9 mouse cellular contexts compared by ENCODE assay signal in genomic region chr12:104851711-104852508, GRCm38 (mm10). TPM values are rescaled to one million over a fixed set of nuclear protein-coding genes. Genes with fewer than 3 reads are reported as not detected.
DNase-seq lines count a peak whose midpoint lies in the region; ATAC-seq and TF ChIP-seq lines count a peak whose summit lies in the region.
"Had no signal": no experiment of that assay in that cellular context is flagged by ENCODE, and none has a peak within 500 bp of the region (broad histone marks: within the 10 kb centered on the region; RNA-seq: fewer than 3 reads in every experiment).

No protein-coding gene starts in this region.

- no peak for TF ChIP-seq CTCF in kidney, adult 2 months (conservative IDR thresholded peaks at IDR 0.05; ENCODE audit: insufficient read depth, insufficient read length, low read depth, low read length)

- ATAC-seq in liver, embryonic 16.5 days (ENCODE audit: low read depth): peak; percentile 71

- DNase-seq in layer of hippocampus, adult 11-12 months (ENCODE audit: low spot score): peak; percentile 66
- no peak for DNase-seq in layer of hippocampus, postnatal 25 days (ENCODE audit: extremely low spot score in 1 of 2, low spot score in 1 of 2)
- peak; percentile 88 for DNase-seq in embryo, embryonic 11 days
- peak; percentile 85 for DNase-seq in heart, embryonic 10.5 days (ENCODE audit: low spot score)
- DNase-seq in kidney, adult 2 months: peak; percentile 71
- peak; percentile 59 for DNase-seq in ovary, postnatal 14 days (ENCODE audit: low spot score)
- no peak for DNase-seq in adipocyte (ENCODE audit: low spot score)

- no peaks in the 10 kb centered on the region for H3K9me3 ChIP-seq in heart, embryonic 10.5 days
- no peaks in the 10 kb centered on the region for H3K9me3 ChIP-seq in liver, embryonic 16.5 days (replicated peaks; ENCODE audit: control insufficient read depth, low read length)

- no peak for TF ChIP-seq POLR2A in kidney, adult 2 months (IDR thresholded peaks at IDR 0.05; ENCODE audit: low read depth, low read length)

- 0 out of 2 replicates have a peak overlapping the region, but pooled peaks have one; percentile 10 for H3K4me2 ChIP-seq in liver, embryonic 16.5 days (ENCODE audit: low read depth, low read length)

- H3K4me1 ChIP-seq in heart, embryonic 10.5 days: peaks cover 15% of the 10 kb centered on the region
- peaks cover 36% of the 10 kb centered on the region for H3K4me1 ChIP-seq in kidney, adult 2 months (ENCODE audit: control insufficient read depth, insufficient read depth, low read length)
- no peaks in the 10 kb centered on the region; the same call in none of the 2 replicates for H3K4me1 ChIP-seq in liver, embryonic 16.5 days (ENCODE audit: control insufficient read depth, low read depth, low read length)

- peak overlapping the region; percentile 41 for H3K4me3 ChIP-seq in heart, embryonic 10.5 days
- no peak overlapping the region for H3K4me3 ChIP-seq in kidney, adult 2 months (ENCODE audit: insufficient read depth, low read depth, low read length)
- H3K4me3 ChIP-seq in liver, embryonic 16.5 days (ENCODE audit: low read depth, low read length): no peak overlapping the region

- H3K9ac ChIP-seq in liver, embryonic 16.5 days (ENCODE audit: low read depth, low read length): no peak overlapping the region

- no peaks in the 10 kb centered on the region for H3K36me3 ChIP-seq in heart, embryonic 10.5 days
- H3K36me3 ChIP-seq in kidney, adult 2 months (ENCODE audit: control insufficient read depth, insufficient read depth, low read length): no peaks in the 10 kb centered on the region
- H3K36me3 ChIP-seq in liver, embryonic 16.5 days (ENCODE audit: control insufficient read depth, insufficient read depth): no peaks in the 10 kb centered on the region

- peak overlapping the region; percentile 42; the same call in 1 of the 2 replicates for H3K27ac ChIP-seq in heart, embryonic 10.5 days
- H3K27ac ChIP-seq in kidney, adult 2 months (ENCODE audit: insufficient read depth, low read depth, low read length): no peak overlapping the region
- H3K27ac ChIP-seq in liver, embryonic 16.5 days (ENCODE audit: low read length): no peak overlapping the region

- WGBS in heart, embryonic 10.5 days: 26% methylated on average over 16 of the region's 16 CpGs
- WGBS in kidney, adult 2 months: 16% methylated on average over 16 of the region's 16 CpGs
- 26% methylated on average over 16 of the region's 16 CpGs for WGBS in liver, embryonic 16.5 days (ENCODE audit: insufficient replicate concordance)

- peaks cover 9% of the 10 kb centered on the region; the same call in 1 of the 2 replicates for H3K27me3 ChIP-seq in heart, embryonic 10.5 days (ENCODE audit: insufficient read depth, poor library complexity, severe bottlenecking)
- no peaks in the 10 kb centered on the region for H3K27me3 ChIP-seq in kidney, adult 2 months (replicated peaks; ENCODE audit: control insufficient read depth, insufficient read depth, low read length)
- H3K27me3 ChIP-seq in liver, embryonic 16.5 days (ENCODE audit: control insufficient read depth, insufficient read depth, low read depth, low read length): no peaks in the 10 kb centered on the region; the same call in 1 of the 2 replicates

RNA-seq across cellular contexts. Expression of gene Clmn, which starts 13.0 kb away (rescaled TPM):
- 10 to 100 TPM; 81.0 to 83.2 TPM for total RNA-seq in layer of hippocampus, postnatal 25 days (2021)
- polyA plus RNA-seq in heart, embryonic 10.5 days (2016; fragmentation: Nextera tagmentation; extraction: Ambion mirVana): 1.1 and 2.1 TPM in 2 replicates
- 20.5 and 21.3 TPM in 2 replicates for polyA plus RNA-seq in kidney, adult 2 months (2012; rRNA removed)
- polyA plus RNA-seq in liver, embryonic 16.5 days (2015; fragmentation: Nextera tagmentation; extraction: Ambion mirVana): 0.55 and 0.63 TPM in 2 replicates
- total RNA-seq: CH12.LX had no signal

Comparison
In these comparisons a context has a peak if more than half of its experiments do, and no peak if none do; other contexts are left out.
1. DNase-seq: peak in layer of hippocampus, adult 11-12 months (single experiment), embryo, embryonic 11 days (single experiment), heart, embryonic 10.5 days (single experiment), kidney, adult 2 months (single experiment) and ovary, postnatal 14 days (single experiment); none in layer of hippocampus, postnatal 25 days (0 of 2) and adipocyte (single experiment).